Mouse (Mus musculus) C2C12 (cell line): Measurements from ENCODE around the gene Hist1h2ag.

ENCODE experiments used
- CTCF ChIP-seq: IDR thresholded peaks from one replicate; pipeline ENCODE4 v1.5.1; 2011; ENCODE audit not compliant: control insufficient read depth, insufficient read depth, insufficient read length
- MAX ChIP-seq: IDR thresholded peaks from one replicate; pipeline ENCODE4 v1.6.1; 2011; ENCODE audit warnings: mild to moderate bottlenecking, control low read depth
- MYOD1 ChIP-seq: IDR thresholded peaks from one replicate; pipeline ENCODE4 v1.6.1; 2011; ENCODE audit warnings: low read depth; ENCODE audit not compliant: control insufficient read depth, insufficient read length

DNA sequence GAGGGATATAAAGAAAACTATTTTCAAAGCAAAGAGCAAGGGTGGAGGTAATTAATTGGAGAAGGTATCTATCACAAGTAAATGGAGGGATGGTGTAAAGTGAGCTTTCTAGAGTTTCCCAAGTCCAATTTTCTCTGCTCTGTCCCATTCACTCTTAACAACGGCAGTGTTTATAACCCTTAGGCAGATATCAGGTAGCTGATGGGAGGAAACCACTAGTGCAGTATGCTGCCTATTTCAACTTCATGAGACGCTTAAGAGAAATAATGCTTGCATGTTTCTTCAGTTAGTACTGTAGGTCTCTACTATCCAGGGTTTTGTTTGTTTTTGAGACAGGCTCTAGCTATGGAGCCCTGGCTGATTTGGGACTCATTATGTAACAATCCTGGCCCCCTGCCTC lies 5.3 kb downstream of the Hist1h2ag start:
- TF ChIP-seq CTCF (no peak), MYOD1 (no peak), MAX (no peak)
